Mouse (Mus musculus): ENCODE results near the gene Lce3d. TPM values are rescaled to one million over a fixed set of nuclear protein-coding genes. Genes with fewer than 3 reads are reported as not detected.
A peak's percentile ranks its signal among the peaks of the same experiment; 100 is the strongest.

Gene Lce3d
- polyA plus RNA-seq (2016; fragmentation: Nextera tagmentation; extraction: Ambion mirVana), result not detected in 2 replicates

DNA sequence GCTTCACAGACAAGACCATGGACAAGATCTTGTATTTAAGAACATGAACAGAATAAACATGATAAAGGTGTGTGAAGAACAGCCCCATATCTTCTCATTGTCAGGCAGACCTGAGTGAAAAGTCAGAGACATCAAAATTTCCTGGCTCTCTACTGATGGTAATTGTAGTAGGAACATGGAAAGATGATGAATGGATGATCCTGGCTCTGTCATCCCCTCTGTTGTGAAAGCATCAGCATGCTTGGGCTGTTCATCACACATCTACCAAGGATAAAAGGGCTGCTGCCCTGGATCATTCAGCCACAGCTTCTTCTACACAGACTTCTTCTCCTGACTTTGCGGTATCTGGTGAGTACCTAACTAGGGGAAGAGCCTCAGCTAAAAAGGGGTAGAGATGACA is at the start of gene Lce3d:
Gene Lce3d, plus strand, starts transcription at position 301 of the 400 bp plus-strand sequence.
- WGBS, result 90% methylated on average over 1 of the region's 1 CpGs
- Histone ChIP-seq H3K36me3 (no peaks in the 10 kb centered on the region), H3K4me1 (no peaks in the 10 kb centered on the region), H3K4me2 (replicated peaks) (no peak within 1 kb of the TSS), H3K9me3 (no peaks in the 10 kb centered on the region), H3K4me3 (no peak within 1 kb of the TSS), H3K27ac (replicated peaks) (no peak within 1 kb of the TSS), H3K9ac (replicated peaks) (no peak within 1 kb of the TSS), H3K27me3 (no peaks in the 10 kb centered on the region)
- no peak for ATAC-seq (ENCODE audit: low FRiP score, low read depth)

DNA sequence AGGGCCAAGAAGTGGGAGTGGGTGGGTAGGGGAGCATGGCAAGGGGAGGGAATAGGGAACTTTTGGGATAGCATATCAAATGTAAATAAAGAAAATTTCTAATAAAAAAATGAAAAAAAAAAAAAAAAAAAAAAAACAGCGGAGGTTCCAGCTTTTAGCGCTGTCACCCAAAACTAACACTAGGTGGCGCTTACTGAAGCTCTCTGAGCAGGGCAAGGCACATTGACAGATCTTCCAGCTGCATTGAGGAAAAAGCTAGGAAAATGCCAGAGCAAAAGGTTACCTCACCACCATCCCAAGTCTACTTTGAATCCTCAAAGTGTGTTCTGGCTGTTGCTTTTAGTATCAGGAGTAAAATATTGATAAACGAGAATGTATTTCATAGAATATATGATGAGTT is 49.6 kb upstream of the Lce3d start:
- Histone ChIP-seq H3K4me2 (replicated peaks) (no peak overlapping the region), H3K27ac (replicated peaks) (no peak overlapping the region), H3K9ac (replicated peaks) (no peak overlapping the region), H3K4me1 (no peaks in the 10 kb centered on the region), H3K9me3 (no peaks in the 10 kb centered on the region), H3K36me3 (no peaks in the 10 kb centered on the region), H3K4me3 (no peak overlapping the region), H3K27me3 (no peaks in the 10 kb centered on the region)
- peak; percentile 71 for ATAC-seq (ENCODE audit: low FRiP score, low read depth)
- 30% methylated on average over 4 of the region's 4 CpGs for WGBS

DNA sequence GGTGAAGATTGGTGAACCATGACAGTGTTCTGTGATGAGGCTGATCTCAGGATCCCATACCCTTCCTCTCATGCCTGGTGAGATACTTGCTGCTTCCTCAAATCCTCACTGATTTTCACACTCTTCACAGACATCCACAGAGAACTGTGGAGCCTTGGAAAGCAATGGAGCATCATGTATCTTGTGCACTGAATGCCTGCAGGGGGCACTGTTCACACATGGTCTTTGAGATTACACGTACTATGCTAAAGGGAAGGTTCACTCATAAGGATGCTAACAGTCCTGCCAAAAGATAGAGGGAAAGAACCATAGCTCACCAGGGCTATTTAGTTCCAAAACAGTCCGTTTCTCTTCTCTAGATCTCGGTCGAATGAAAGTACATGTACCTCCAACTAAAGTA is 36.8 kb upstream of the Lce3d start:
- 64% methylated on average over 4 of the region's 4 CpGs for WGBS
- no peak for ATAC-seq (ENCODE audit: low FRiP score, low read depth)

DNA sequence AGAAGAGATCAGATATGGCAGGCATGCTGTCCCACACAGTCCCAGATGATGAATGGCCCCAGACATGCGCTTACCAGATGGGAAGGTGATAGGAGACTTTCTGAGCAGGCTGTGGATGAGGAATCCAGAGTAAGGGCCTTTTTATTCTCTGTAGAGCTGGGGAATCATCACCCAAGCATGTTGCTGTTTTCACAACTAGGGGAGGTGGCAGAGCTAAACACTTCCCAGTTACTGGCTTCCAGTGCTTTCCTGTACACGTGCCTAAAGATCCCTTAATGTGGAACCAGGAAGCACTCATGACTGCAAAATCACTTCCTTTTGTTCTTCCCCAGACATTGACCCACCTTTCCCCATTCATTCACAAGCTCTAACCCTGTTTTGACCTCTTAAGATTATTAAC is 31.1 kb upstream of the Lce3d start, which contains the start of gene Lce3a:
Gene Lce3a, minus strand, starts transcription at position 101 of the 400 bp plus-strand sequence.
- Histone ChIP-seq H3K9ac (replicated peaks) (no peak within 1 kb of the TSS), H3K4me1 (no peaks in the 10 kb centered on the region), H3K9me3 (no peaks in the 10 kb centered on the region), H3K27ac (replicated peaks) (no peak within 1 kb of the TSS), H3K4me3 (no peak within 1 kb of the TSS), H3K27me3 (no peaks in the 10 kb centered on the region), H3K4me2 (replicated peaks) (no peak within 1 kb of the TSS), H3K36me3 (no peaks in the 10 kb centered on the region)
- WGBS, result 72% methylated on average over 2 of the region's 2 CpGs
- ATAC-seq (ENCODE audit: low FRiP score, low read depth), result no peak

More for the DNA sequence above, 36.8 kb upstream of the Lce3d start:
- Histone ChIP-seq H3K4me2 (replicated peaks) (no peak overlapping the region), H3K9ac (replicated peaks) (no peak overlapping the region), H3K9me3 (no peaks in the 10 kb centered on the region), H3K4me1 (no peaks in the 10 kb centered on the region), H3K36me3 (no peaks in the 10 kb centered on the region), H3K4me3 (no peak overlapping the region), H3K27ac (replicated peaks) (no peak overlapping the region), H3K27me3 (no peaks in the 10 kb centered on the region)

DNA sequence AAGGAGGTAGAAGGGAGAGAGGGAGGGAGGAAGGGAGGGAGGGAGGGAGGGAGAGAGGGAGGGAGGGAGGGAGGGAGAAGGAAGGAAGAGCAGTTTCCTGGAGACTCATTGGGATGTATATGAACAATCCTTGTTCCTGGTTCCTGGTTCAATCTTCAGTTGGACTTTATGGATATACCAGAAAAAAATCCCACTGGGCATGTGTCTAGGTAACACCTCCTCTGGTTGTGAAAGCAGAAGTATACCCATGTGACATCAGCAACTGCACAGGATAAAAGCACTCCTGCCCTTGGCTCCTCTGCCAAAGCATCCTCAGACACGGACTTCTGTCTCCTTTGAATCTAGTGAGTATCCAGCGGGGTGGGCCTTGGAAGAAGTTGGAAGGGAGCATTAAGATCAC is 24.5 kb upstream of the Lce3d start, which contains the start of gene Lce3b:
Gene Lce3b, plus strand, starts transcription at position 301 of the 400 bp plus-strand sequence.
- H3K4me3 ChIP-seq, result no peak within 1 kb of the TSS
- H3K36me3 ChIP-seq, result no peaks in the 10 kb centered on the region
- no peak within 1 kb of the TSS for H3K9ac ChIP-seq (replicated peaks)
- no peak within 1 kb of the TSS for H3K27ac ChIP-seq (replicated peaks)
- H3K27me3 ChIP-seq, result no peaks in the 10 kb centered on the region
- no peaks in the 10 kb centered on the region for H3K4me1 ChIP-seq
- no peaks in the 10 kb centered on the region for H3K9me3 ChIP-seq
- WGBS, result 68% methylated on average over 2 of the region's 2 CpGs
- ATAC-seq (ENCODE audit: low FRiP score, low read depth), result no peak
- H3K4me2 ChIP-seq (replicated peaks), result no peak within 1 kb of the TSS

DNA sequence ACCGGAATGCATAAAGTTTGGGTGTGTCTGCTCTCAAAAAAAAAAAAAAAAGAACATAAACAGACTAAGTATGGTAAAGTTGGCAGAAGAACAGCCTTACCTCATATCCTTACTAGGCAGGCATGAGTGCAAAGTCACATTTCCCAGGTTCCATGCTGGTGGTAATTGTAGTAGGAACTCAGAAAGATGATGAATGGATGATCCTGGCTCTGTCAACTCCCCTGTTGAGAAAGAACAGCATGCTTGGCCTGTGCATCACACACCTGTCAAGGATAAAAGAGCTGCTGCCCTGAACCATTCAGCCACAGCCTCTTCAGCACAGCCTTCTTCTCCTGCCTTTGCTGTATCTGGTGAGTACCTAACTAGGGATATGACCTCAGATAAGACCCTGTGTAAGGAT is 13.0 kb upstream of the Lce3d start, which contains the start of gene Lce3c:
Gene Lce3c, plus strand, starts transcription at position 301 of the 400 bp plus-strand sequence.
- 86% methylated on average over 1 of the region's 1 CpGs for WGBS
- H3K9ac ChIP-seq (replicated peaks), result no peak within 1 kb of the TSS
- no peaks in the 10 kb centered on the region for H3K9me3 ChIP-seq
- H3K27me3 ChIP-seq, result no peaks in the 10 kb centered on the region
- no peak within 1 kb of the TSS for H3K4me3 ChIP-seq
- H3K36me3 ChIP-seq, result no peaks in the 10 kb centered on the region
- no peak for ATAC-seq (ENCODE audit: low FRiP score, low read depth)
- H3K4me1 ChIP-seq, result no peaks in the 10 kb centered on the region
- no peak within 1 kb of the TSS for H3K27ac ChIP-seq (replicated peaks)
- no peak within 1 kb of the TSS for H3K4me2 ChIP-seq (replicated peaks)

DNA sequence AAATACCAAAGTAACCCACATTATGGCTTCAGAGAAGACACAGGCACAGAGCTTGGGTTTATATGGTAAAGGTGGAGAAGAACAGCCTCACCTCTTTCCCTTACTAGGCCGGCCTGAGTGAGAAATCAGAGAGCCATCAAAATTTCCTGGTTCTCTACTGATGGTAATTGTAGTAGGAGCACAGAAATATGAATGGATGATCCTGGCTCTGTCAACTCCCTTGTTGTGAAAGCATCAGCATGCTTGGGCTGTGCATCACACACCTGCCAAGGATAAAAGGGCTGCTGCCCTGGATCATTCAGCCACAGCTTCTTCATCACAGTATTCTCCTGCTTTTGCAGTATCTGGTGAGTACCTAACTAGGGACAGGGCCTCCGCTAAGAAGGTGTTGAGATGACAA is 9.6 kb downstream of the Lce3d start, which contains the start of gene Lce3e:
Gene Lce3e, plus strand, starts transcription at position 301 of the 400 bp plus-strand sequence.
- no peaks in the 10 kb centered on the region for H3K4me1 ChIP-seq
- no peak within 1 kb of the TSS for H3K9ac ChIP-seq (replicated peaks)
- WGBS, result 86% methylated on average over 2 of the region's 2 CpGs
- H3K9me3 ChIP-seq, result no peaks in the 10 kb centered on the region
- no peak within 1 kb of the TSS for H3K4me3 ChIP-seq
- no peak within 1 kb of the TSS for H3K27ac ChIP-seq (replicated peaks)
- ATAC-seq (ENCODE audit: low FRiP score, low read depth), result no peak
- H3K36me3 ChIP-seq, result no peaks in the 10 kb centered on the region
- no peaks in the 10 kb centered on the region for H3K27me3 ChIP-seq
- no peak within 1 kb of the TSS for H3K4me2 ChIP-seq (replicated peaks)

DNA sequence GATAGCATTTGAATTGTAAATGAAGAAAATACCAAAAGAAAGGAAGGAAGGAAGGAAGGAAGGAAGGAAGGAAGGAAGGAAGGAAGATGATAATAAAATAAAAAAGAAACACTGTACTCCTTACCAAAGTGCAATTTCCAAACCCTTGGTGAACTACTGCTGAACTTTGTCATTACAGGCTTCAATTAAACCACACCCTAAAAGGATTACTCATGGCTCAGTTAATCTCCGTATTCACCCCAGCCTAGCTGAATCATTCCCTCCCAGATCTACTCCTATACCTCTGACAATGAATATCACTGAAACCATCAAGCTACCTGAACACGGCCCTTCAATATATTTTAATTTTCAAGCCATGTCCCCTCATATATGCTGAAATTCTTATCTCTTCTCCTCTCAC is 21.3 kb downstream of the Lce3d start:
- Histone ChIP-seq H3K9me3 (no peaks in the 10 kb centered on the region), H3K27ac (replicated peaks) (no peak overlapping the region), H3K27me3 (no peaks in the 10 kb centered on the region), H3K9ac (replicated peaks) (no peak overlapping the region), H3K4me2 (replicated peaks) (no peak overlapping the region), H3K4me1 (no peaks in the 10 kb centered on the region), H3K36me3 (no peaks in the 10 kb centered on the region), H3K4me3 (no peak overlapping the region)
- no peak for ATAC-seq (ENCODE audit: low FRiP score, low read depth)
- WGBS, result 71% methylated on average over 2 of the region's 2 CpGs

DNA sequence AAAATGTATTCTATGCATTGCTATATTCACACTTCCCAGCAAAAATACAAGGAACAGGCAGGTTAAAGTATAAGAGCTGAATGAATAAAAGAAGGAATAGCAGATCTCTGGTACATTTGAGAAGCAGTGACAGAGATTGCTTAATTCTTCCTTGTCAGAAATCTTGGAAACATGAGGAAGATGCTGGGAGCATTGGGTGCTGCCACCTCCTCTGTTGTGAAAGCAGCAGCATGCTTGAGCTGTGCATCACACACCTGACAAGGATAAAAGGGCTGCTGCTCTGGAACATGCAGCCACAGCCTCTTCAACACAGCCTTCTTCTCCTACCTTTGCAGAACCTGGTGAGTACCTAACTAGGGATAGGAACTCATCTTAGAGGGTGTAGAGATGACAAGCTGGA is 34.7 kb downstream of the Lce3d start, which contains the start of gene Lce3f:
Gene Lce3f, plus strand, starts transcription at position 301 of the 400 bp plus-strand sequence.
- Histone ChIP-seq H3K27ac (replicated peaks) (no peak within 1 kb of the TSS), H3K27me3 (no peaks in the 10 kb centered on the region), H3K4me3 (no peak within 1 kb of the TSS), H3K36me3 (no peaks in the 10 kb centered on the region), H3K9ac (replicated peaks) (no peak within 1 kb of the TSS), H3K4me1 (no peaks in the 10 kb centered on the region), H3K9me3 (no peaks in the 10 kb centered on the region), H3K4me2 (replicated peaks) (no peak within 1 kb of the TSS)
- no peak for ATAC-seq (ENCODE audit: low FRiP score, low read depth)

DNA sequence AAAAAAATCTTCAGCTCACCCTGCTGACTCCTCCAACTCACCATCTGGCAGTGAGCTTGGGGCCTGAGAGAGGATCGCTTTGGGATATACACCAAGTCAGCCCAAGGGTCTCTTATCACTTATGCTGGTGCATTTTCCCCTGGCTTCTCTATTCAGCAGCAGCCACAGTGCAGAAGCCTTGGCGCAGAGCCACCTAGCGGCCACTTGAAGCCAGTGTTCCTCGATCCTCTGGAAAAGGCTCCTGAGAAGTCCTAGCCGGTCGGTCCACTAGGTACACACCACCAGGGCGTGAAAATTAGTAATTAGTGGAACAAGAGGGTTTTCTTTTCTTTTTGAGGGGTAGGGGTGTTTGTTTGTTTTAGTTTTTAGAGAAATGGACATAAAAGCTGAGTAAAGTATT is 41.5 kb downstream of the Lce3d start:
- Histone ChIP-seq H3K27ac (replicated peaks) (no peak overlapping the region), H3K4me2 (replicated peaks) (no peak overlapping the region), H3K9me3 (no peaks in the 10 kb centered on the region), H3K9ac (replicated peaks) (no peak overlapping the region), H3K27me3 (no peaks in the 10 kb centered on the region), H3K36me3 (no peaks in the 10 kb centered on the region), H3K4me3 (no peak overlapping the region), H3K4me1 (no peaks in the 10 kb centered on the region)
- peak; percentile 93 for ATAC-seq (ENCODE audit: low FRiP score, low read depth)
- 5% methylated on average over 7 of the region's 7 CpGs for WGBS

DNA sequence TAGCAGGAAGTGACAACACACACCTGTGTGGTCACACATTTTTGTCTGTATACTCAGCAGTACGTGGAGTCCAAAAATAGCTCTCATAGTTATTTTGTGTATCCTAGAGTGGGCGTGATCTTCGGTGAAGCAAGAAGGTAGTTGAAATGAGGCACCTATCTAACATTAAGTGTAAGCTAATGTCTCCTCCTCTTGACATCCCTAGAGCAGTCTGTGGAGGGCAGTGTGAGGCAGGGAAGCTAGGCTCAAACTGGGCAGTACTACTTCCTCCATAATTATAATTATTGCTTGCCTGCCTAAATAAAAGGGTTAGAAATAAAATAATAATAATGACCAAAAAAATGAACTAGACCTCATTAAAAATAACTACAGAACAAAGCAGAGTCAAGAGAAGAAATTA is 43.4 kb downstream of the Lce3d start:
- 90% methylated on average over 3 of the region's 3 CpGs for WGBS
- Histone ChIP-seq H3K4me2 (replicated peaks) (no peak overlapping the region), H3K4me3 (no peak overlapping the region), H3K27ac (replicated peaks) (no peak overlapping the region), H3K36me3 (no peaks in the 10 kb centered on the region), H3K9ac (replicated peaks) (no peak overlapping the region), H3K4me1 (no peaks in the 10 kb centered on the region), H3K9me3 (no peaks in the 10 kb centered on the region), H3K27me3 (no peaks in the 10 kb centered on the region)
- ATAC-seq (ENCODE audit: low FRiP score, low read depth), result no peak

DNA sequence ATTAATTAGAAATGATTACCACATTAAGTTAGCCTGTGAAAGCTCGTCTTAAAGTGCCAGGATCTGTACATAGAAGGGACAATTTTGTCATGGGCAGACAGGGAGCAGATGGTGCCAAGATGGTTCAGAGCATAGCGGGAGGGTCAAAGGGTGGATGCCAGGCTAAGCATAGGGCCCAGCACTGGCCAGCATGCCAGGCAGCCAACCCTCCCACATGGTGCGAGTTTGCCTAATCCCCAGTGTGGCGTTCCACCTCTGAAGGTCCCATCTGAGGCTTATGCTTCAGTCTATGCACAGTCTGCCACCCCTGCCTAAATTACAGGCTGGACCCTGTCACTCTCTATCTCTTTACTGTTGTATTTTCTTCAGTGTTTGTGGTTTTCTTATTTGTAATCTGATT is 45.7 kb downstream of the Lce3d start:
- H3K36me3 ChIP-seq, result no peaks in the 10 kb centered on the region
- no peak for ATAC-seq (ENCODE audit: low FRiP score, low read depth)
- H3K4me2 ChIP-seq (replicated peaks), result no peak overlapping the region
- H3K4me1 ChIP-seq, result no peaks in the 10 kb centered on the region
- H3K27me3 ChIP-seq, result no peaks in the 10 kb centered on the region
- no peak overlapping the region for H3K27ac ChIP-seq (replicated peaks)
- H3K4me3 ChIP-seq, result no peak overlapping the region
- no peaks in the 10 kb centered on the region for H3K9me3 ChIP-seq
- no peak overlapping the region for H3K9ac ChIP-seq (replicated peaks)
- WGBS, result 65% methylated on average over 4 of the region's 4 CpGs

Measured in midbrain, embryonic 12.5 days (tissue).